Mouse (Mus musculus) lung, embryonic 14.5 days (tissue): ENCODE measurements around the gene Tm9sf4. TPM values are rescaled to one million over a fixed set of nuclear protein-coding genes. Genes with fewer than 3 reads are reported as not detected.

Source experiments
- ATAC-seq: fragments of 200-750 bp; cut with Nextera tagmentation; 2 replicates; pipeline ENCODE4 v1.8.0; 2017; ENCODE audit warnings: mild to moderate bottlenecking, moderate TSS enrichment, moderate library complexity; ENCODE audit not compliant: insufficient read depth
- DNase-seq: peaks from one replicate; pipeline ENCODE4 v3.0.0-alpha.2; 2015
- H3K27ac ChIP-seq: fragments of 300-500 bp; sonication (generic); 2 replicates; pipeline ENCODE4 v1.5.1; 2014; ENCODE audit warnings: low read depth, mild to moderate bottlenecking, moderate library complexity
- H3K27me3 ChIP-seq: fragments of 300-500 bp; sonication (generic); 2 replicates; pipeline ENCODE4 v1.6.1; 2014; ENCODE audit warnings: low read length, control low read depth; ENCODE audit not compliant: insufficient read depth
- H3K36me3 ChIP-seq: fragments of 300-500 bp; sonication (generic); 2 replicates; pipeline ENCODE4 v1.6.1; 2014; ENCODE audit warnings: control low read depth; ENCODE audit not compliant: insufficient read depth
- H3K4me1 ChIP-seq: fragments of 300-500 bp; sonication (generic); 2 replicates; pipeline ENCODE4 v1.6.1; 2014; ENCODE audit warnings: antibody characterized with exemption, control low read depth; ENCODE audit not compliant: insufficient read depth
- H3K4me2 ChIP-seq: fragments of 300-500 bp; sonication (generic); 2 replicates; pipeline ENCODE4 v1.6.1; 2014; ENCODE audit warnings: mild to moderate bottlenecking
- H3K4me3 ChIP-seq: fragments of 300-500 bp; sonication (generic); 2 replicates; pipeline ENCODE4 v1.5.1; 2014; ENCODE audit warnings: low read depth, low read length
- H3K9ac ChIP-seq: fragments of 300-500 bp; sonication (generic); 2 replicates; pipeline ENCODE4 v1.6.1; 2014
- H3K9me3 ChIP-seq: fragments of 300-500 bp; sonication (generic); 2 replicates; pipeline ENCODE4 v1.6.1; 2016; ENCODE audit warnings: low read depth, low read length, control low read depth
- CTCF ChIP-seq: IDR thresholded peaks from 2 replicates; pipeline ENCODE4 v1.5.1; 2016; ENCODE audit warnings: antibody characterized with exemption, low read depth
- WGBS: fragments of 180-500 bp; shearing (Covaris S2); extraction: QIAGEN DNeasy Blood & Tissue Kit; methylation state at CpG from one replicate; pipeline ENCODE4 v1.1.7; 2014; 5-methylcytosine and 5-hydroxymethylcytosine counted together
- polyA plus RNA-seq: library from polyadenylated mRNA; unstranded; fragments of >200 nt; fragmentation: Nextera tagmentation; extraction: Ambion mirVana; gene quantifications from 2 replicates; pipeline ENCODE4 v1.2.1, GENCODE M21; 2014

Gene Tm9sf4
- polyA plus RNA-seq, 1 experiment from 2014 or later = 90.9 TPM

- Histone ChIP-seq H3K4me2 (no peak overlapping the region), H3K9me3 (no peaks in the 10 kb centered on the region), H3K27ac (no peak overlapping the region), H3K9ac (no peak overlapping the region), H3K4me3 (no peak overlapping the region), H3K36me3 (peaks cover 23% of the 10 kb centered on the region; the same call in 1 of the 2 replicates), H3K4me1 (no peaks in the 10 kb centered on the region), H3K27me3 (no peaks in the 10 kb centered on the region)
- WGBS = 81% methylated on average over 2 of the region's 2 CpGs
- no peak for ATAC-seq
- no peak for TF ChIP-seq CTCF
- no peak for DNase-seq
Observed at GRCm38 (mm10) chr2:153256604-153257003, 95.5 kb downstream of the Tm9sf4 start.

GRCm38 (mm10) chr2:153259030-153259863 is 98.1 kb downstream of the Tm9sf4 start:
- ATAC-seq (no peak), DNase-seq (no peak)
- WGBS = 55% methylated on average over 12 of the region's 12 CpGs
- H3K27me3 ChIP-seq = no peaks in the 10 kb centered on the region
- no peak overlapping the region for H3K9ac ChIP-seq
- H3K4me1 ChIP-seq = no peaks in the 10 kb centered on the region
- H3K4me3 ChIP-seq = no peak overlapping the region
- peaks cover 37% of the 10 kb centered on the region for H3K36me3 ChIP-seq
- H3K4me2 ChIP-seq = no peak overlapping the region
- TF ChIP-seq CTCF = no peak
- 0 out of 2 replicates have a peak overlapping the region, but pooled peaks have one; percentile 18 for H3K27ac ChIP-seq
- H3K9me3 ChIP-seq = no peaks in the 10 kb centered on the region

Other genes with a start within 250 kb of the Tm9sf4 start
- not detected in 2 replicates for gene Mylk2, start 250.0 kb upstream of the Tm9sf4 start, polyA plus RNA-seq
- 3.9 and 4.8 TPM in 2 replicates for gene Foxs1, start 228.1 kb upstream of the Tm9sf4 start, polyA plus RNA-seq
- 0.14 TPM in 1 of 2 replicates, not detected in the other for gene Dusp15, start 209.6 kb upstream of the Tm9sf4 start, polyA plus RNA-seq
- 0.20 and 0.59 TPM in 2 replicates for gene Ttll9, start 198.8 kb upstream of the Tm9sf4 start, polyA plus RNA-seq
- gene Pdrg1, start 145.9 kb upstream of the Tm9sf4 start, polyA plus RNA-seq = 54.5 and 56.8 TPM in 2 replicates
- gene Xkr7, start 129.5 kb upstream of the Tm9sf4 start, polyA plus RNA-seq = not detected in 2 replicates
- gene Ccm2l, start 95.3 kb upstream of the Tm9sf4 start, polyA plus RNA-seq = 5.7 and 6.0 TPM in 2 replicates
- 2.6 and 3.7 TPM in 2 replicates for gene Hck, start 52.8 kb upstream of the Tm9sf4 start, polyA plus RNA-seq
- 6.6 and 7.5 TPM in 2 replicates for gene Tspyl3, start 64.1 kb downstream of the Tm9sf4 start, polyA plus RNA-seq
- gene Plagl2, start 80.1 kb downstream of the Tm9sf4 start, polyA plus RNA-seq = 23.3 TPM in 2 replicates
- gene Pofut1, start 80.2 kb downstream of the Tm9sf4 start, polyA plus RNA-seq = 8.5 and 8.7 TPM in 2 replicates
- gene Kif3b, start 130.1 kb downstream of the Tm9sf4 start, polyA plus RNA-seq = 4.8 TPM in 2 replicates
- gene Asxl1, start 184.5 kb downstream of the Tm9sf4 start, polyA plus RNA-seq = 23.7 and 26.0 TPM in 2 replicates